Mouse (Mus musculus) gastrocnemius, postnatal 25 days (tissue): ENCODE measurements around the gene Ccno. TPM values are rescaled to one million over a fixed set of nuclear protein-coding genes. Genes with fewer than 3 reads are reported as not detected.
"Not testable (repeated sequence)": the region's sequence is repeated elsewhere in the genome, so short reads cannot be mapped to it uniquely, and the experiment has no call there.

Experiments
- DNase-seq: peaks from one replicate; pipeline ENCODE4 v3.0.0; 2022
- microRNA-seq, 2 experiments: library from miRNA; unstranded; fragments of <30 nt; microRNA quantifications; one replicate each; pipeline ENCODE4 v1.2.0; 2021; ENCODE audit warnings: borderline replicate concordance in 2 of 2
- total RNA-seq, 2 experiments: library from RNA; stranded (reverse); gene quantifications; 1 replicate in 1 of 2; 2 replicates in 1 of 2; pipeline ENCODE4 v1.2.3; 2021

The Ccno gene
- total RNA-seq, 2 experiments from 2014 or later: not detected

- no peak for DNase-seq
Observed at GRCm38 (mm10) chr13:113000576-113001318, 13.1 kb downstream of the Ccno start.

GRCm38 (mm10) chr13:113012683-113013082, 25.1 kb downstream of the Ccno start:
- no peak for DNase-seq

- not testable (repeated sequence) for DNase-seq
Observed at GRCm38 (mm10) chr13:113013174-113013953, 25.8 kb downstream of the Ccno start.

GRCm38 (mm10) chr13:113021521-113021920, 33.9 kb downstream of the Ccno start:
- DNase-seq: no peak

- DNase-seq: no peak
Observed at GRCm38 (mm10) chr13:113022467-113022866, 34.9 kb downstream of the Ccno start.

GRCm38 (mm10) chr13:113023274-113024143, 35.9 kb downstream of the Ccno start:
- no peak for DNase-seq

GRCm38 (mm10) chr13:113031351-113031750, 43.7 kb downstream of the Ccno start:
- no peak for DNase-seq

GRCm38 (mm10) chr13:113031792-113032571, 44.4 kb downstream of the Ccno start:
- DNase-seq: no peak

GRCm38 (mm10) chr13:113032831-113033230, 45.2 kb downstream of the Ccno start:
- no peak for DNase-seq

- no peak for DNase-seq
Observed at GRCm38 (mm10) chr13:113034271-113034886, 46.8 kb downstream of the Ccno start.

- DNase-seq: peak; percentile 51
Observed at GRCm38 (mm10) chr13:113034950-113035421, 47.4 kb downstream of the Ccno start, which contains the start of gene Cdc20b. Gene Cdc20b, plus strand, starts transcription at chr13:113035111.

GRCm38 (mm10) chr13:113035852-113036251, 48.2 kb downstream of the Ccno start:
- peak; percentile 32 for DNase-seq

Small RNA genes within 50 kb of the gene (microRNA-seq; reads per million reads assigned to microRNA genes)
- gene Mir449a: 11.1 to 28.3 reads per million in 2 experiments
- 0 reads per million in 2 experiments for gene Mir449b
- 0 to 0.79 reads per million in 2 experiments for gene Mir449c

Other genes with a start within 250 kb of the Ccno start
- 10 to 100 TPM; 35.9 to 43.0 TPM for gene Plpp1, start 187.0 kb upstream of the Ccno start, total RNA-seq
- gene Mtrex, start 60.4 kb upstream of the Ccno start, total RNA-seq: 10 to 100 TPM; 24.3 to 24.8 TPM
- 10 to 100 TPM; 11.0 to 12.0 TPM for gene Dhx29, start 60.3 kb upstream of the Ccno start, total RNA-seq
- not detected for gene Mcidas, start 6.0 kb downstream of the Ccno start, total RNA-seq
- not detected for gene Cdc20b, start 47.3 kb downstream of the Ccno start, total RNA-seq
- 10 to 100 TPM; 10.3 to 16.3 TPM for gene Gpx8, start 58.6 kb downstream of the Ccno start, total RNA-seq
- not detected for gene Gzma, start 113.2 kb downstream of the Ccno start, total RNA-seq
- under 1 TPM; 0.28 to 0.40 TPM for gene Esm1, start 221.9 kb downstream of the Ccno start, total RNA-seq
- gene Gzmk, start 238.1 kb downstream of the Ccno start, total RNA-seq: not detected